Mouse (Mus musculus) cortical plate, adult 2 months (tissue): ENCODE measurements around the gene Gys1.

Source experiments
- CTCF ChIP-seq: fragments of 200-500 bp; IDR thresholded peaks from 2 replicates; pipeline ENCODE4 v1.5.1; 2011; ENCODE audit warnings: mild to moderate bottlenecking, control low read depth, low read length; ENCODE audit not compliant: insufficient read depth; ENCODE audit errors: extremely low read depth
- POLR2A ChIP-seq: fragments of 200-500 bp; IDR thresholded peaks from 2 replicates; pipeline ENCODE4 v1.6.1; 2011; ENCODE audit warnings: mild to moderate bottlenecking, low read length, control low read depth; ENCODE audit not compliant: insufficient read depth; ENCODE audit errors: extremely low read depth

DNA sequence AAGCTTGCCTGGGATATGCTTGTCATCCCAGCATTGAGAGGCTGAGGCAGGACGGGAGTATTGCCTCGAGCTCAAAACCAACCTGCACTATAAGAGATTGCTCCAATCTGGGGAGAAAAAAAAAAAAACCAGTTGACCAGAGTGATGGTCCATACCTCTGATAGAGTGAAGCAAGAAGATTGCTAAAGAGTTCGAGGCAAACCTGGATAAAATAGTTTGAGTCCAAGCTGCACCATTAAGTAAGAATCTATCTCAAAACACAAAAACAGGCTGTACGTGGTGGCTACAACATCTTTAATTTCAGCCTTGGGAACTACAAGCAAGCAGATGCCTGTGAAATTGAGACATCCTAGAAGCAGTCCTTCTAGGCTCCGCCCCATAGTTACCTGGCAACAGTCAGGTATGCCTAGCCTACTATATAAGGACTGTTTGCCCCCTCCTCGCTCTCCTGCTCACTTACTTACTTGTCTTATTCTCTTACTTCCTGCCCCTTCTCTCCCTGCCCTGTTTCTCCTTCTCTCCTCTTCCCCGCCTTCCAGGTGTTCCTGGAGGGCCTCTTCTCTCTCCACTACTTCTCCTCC is 32.5 kb downstream of the Gys1 start:
- TF ChIP-seq CTCF, result no peak
- no peak for TF ChIP-seq POLR2A
